Mouse (Mus musculus) cerebellum, adult (tissue): ENCODE measurements around the gene Ltbp2.

ENCODE experiments used
- ATAC-seq: cut with Nextera tagmentation; 2 replicates; pipeline ENCODE4 v1.9.2; 2017; ENCODE audit warnings: mild to moderate bottlenecking, moderate library complexity, mixed read lengths; ENCODE audit not compliant: insufficient number of reproducible peaks, low FRiP score, low TSS enrichment

Ltbp2 gene

GRCm38 (mm10) chr12:84810810-84811209 lies 65.5 kb downstream of the Ltbp2 start:
- no peak for ATAC-seq

- no peak for ATAC-seq
These were observed 67.3 kb downstream of the Ltbp2 start for GRCm38 (mm10) chr12:84809033-84809432.

GRCm38 (mm10) chr12:84807351-84807750 lies 69.0 kb downstream of the Ltbp2 start:
- peak; percentile 77 for ATAC-seq

- ATAC-seq: no peak
These were observed 69.6 kb downstream of the Ltbp2 start for GRCm38 (mm10) chr12:84806726-84807125.

GRCm38 (mm10) chr12:84806010-84806409 lies 70.3 kb downstream of the Ltbp2 start:
- ATAC-seq: no peak

- no peak for ATAC-seq
These were observed 71.0 kb downstream of the Ltbp2 start for GRCm38 (mm10) chr12:84805228-84805842.

- no peak for ATAC-seq
These were observed 73.7 kb downstream of the Ltbp2 start for GRCm38 (mm10) chr12:84802625-84803024.

- no peak for ATAC-seq
These were observed 74.7 kb downstream of the Ltbp2 start for GRCm38 (mm10) chr12:84801532-84802110.

- no peak for ATAC-seq
These were observed 75.9 kb downstream of the Ltbp2 start for GRCm38 (mm10) chr12:84800419-84800818.

- ATAC-seq: no peak
These were observed 77.2 kb downstream of the Ltbp2 start for GRCm38 (mm10) chr12:84799086-84799485.

GRCm38 (mm10) chr12:84794647-84795046 lies 81.7 kb downstream of the Ltbp2 start:
- ATAC-seq: no peak

GRCm38 (mm10) chr12:84792629-84793028 lies 83.7 kb downstream of the Ltbp2 start:
- no peak for ATAC-seq

- no peak for ATAC-seq
These were observed 85.5 kb downstream of the Ltbp2 start for GRCm38 (mm10) chr12:84790853-84791252.

- no peak for ATAC-seq
These were observed 90.2 kb downstream of the Ltbp2 start for GRCm38 (mm10) chr12:84786091-84786490.

- ATAC-seq: peak; percentile 81
These were observed 91.5 kb downstream of the Ltbp2 start for GRCm38 (mm10) chr12:84784604-84785381.

- ATAC-seq: no peak
These were observed 100.1 kb downstream of the Ltbp2 start for GRCm38 (mm10) chr12:84776229-84776628.

- ATAC-seq: no peak
These were observed 102.0 kb downstream of the Ltbp2 start for GRCm38 (mm10) chr12:84774376-84774775.

GRCm38 (mm10) chr12:84773476-84773875 lies 102.9 kb downstream of the Ltbp2 start:
- no peak; the same call in 1 of the 2 replicates for ATAC-seq

- ATAC-seq: peak; percentile 99
These were observed 103.4 kb downstream of the Ltbp2 start, which contains the start of the genes Npc2 and Isca2 for GRCm38 (mm10) chr12:84772726-84773441. TSS of gene Npc2 (minus strand) at chr12:84773152. TSS of gene Isca2 (plus strand) at chr12:84773251.

GRCm38 (mm10) chr12:84771981-84772520 lies 104.3 kb downstream of the Ltbp2 start:
- no peak for ATAC-seq
